Mouse (Mus musculus) hindbrain, embryonic 12.5 days (tissue): ENCODE measurements around the gene Mrpl33. TPM values are rescaled to one million over a fixed set of nuclear protein-coding genes. Genes with fewer than 3 reads are reported as not detected.

Experiments
- ATAC-seq: fragments of 200-750 bp; cut with Nextera tagmentation; 2 replicates; pipeline ENCODE4 v1.8.0; 2017; ENCODE audit warnings: moderate TSS enrichment; ENCODE audit not compliant: low FRiP score
- H3K27ac ChIP-seq: fragments of 300-500 bp; sonication (generic); 2 replicates; pipeline ENCODE4 v1.5.1; 2016; ENCODE audit warnings: mild to moderate bottlenecking
- H3K27me3 ChIP-seq: fragments of 300-500 bp; sonication (generic); 2 replicates; pipeline ENCODE4 v1.6.1; 2016; ENCODE audit warnings: mild to moderate bottlenecking
- H3K36me3 ChIP-seq: fragments of 300-500 bp; sonication (generic); 2 replicates; pipeline ENCODE4 v1.6.1; 2016; ENCODE audit warnings: mild to moderate bottlenecking
- H3K4me1 ChIP-seq: fragments of 300-500 bp; sonication (generic); 2 replicates; pipeline ENCODE4 v1.6.1; 2016
- H3K4me2 ChIP-seq: fragments of 300-500 bp; sonication (generic); replicated peaks from 2 replicates; pipeline ENCODE4 v1.6.1; 2016; ENCODE audit warnings: mild to moderate bottlenecking
- H3K4me3 ChIP-seq: fragments of 300-500 bp; sonication (generic); 2 replicates; pipeline ENCODE4 v1.5.1; 2016; ENCODE audit warnings: mild to moderate bottlenecking
- H3K9ac ChIP-seq: fragments of 300-500 bp; sonication (generic); 2 replicates; pipeline ENCODE4 v1.6.1; 2016; ENCODE audit warnings: mild to moderate bottlenecking, moderate library complexity
- H3K9me3 ChIP-seq: fragments of 300-500 bp; sonication (generic); replicated peaks from 2 replicates; pipeline ENCODE4 v1.6.1; 2016; ENCODE audit warnings: mild to moderate bottlenecking
- WGBS: fragments of 180-500 bp; shearing (Covaris S2); methylation state at CpG from one replicate; pipeline ENCODE4 v1.1.7; 2016; 5-methylcytosine and 5-hydroxymethylcytosine counted together
- polyA plus RNA-seq: library from polyadenylated mRNA; unstranded; fragments of >200 nt; fragmentation: Nextera tagmentation; extraction: Ambion mirVana; gene quantifications from 2 replicates; pipeline ENCODE4 v1.2.1, GENCODE M21; 2016

The Mrpl33 gene
- polyA plus RNA-seq, 1 experiment from 2014 or later, result 201 TPM

- 90% methylated on average over 6 of the region's 6 CpGs for WGBS
These were observed 49.8 kb downstream of the Mrpl33 start for GRCm38 (mm10) chr5:31646574-31646973.

DNA sequence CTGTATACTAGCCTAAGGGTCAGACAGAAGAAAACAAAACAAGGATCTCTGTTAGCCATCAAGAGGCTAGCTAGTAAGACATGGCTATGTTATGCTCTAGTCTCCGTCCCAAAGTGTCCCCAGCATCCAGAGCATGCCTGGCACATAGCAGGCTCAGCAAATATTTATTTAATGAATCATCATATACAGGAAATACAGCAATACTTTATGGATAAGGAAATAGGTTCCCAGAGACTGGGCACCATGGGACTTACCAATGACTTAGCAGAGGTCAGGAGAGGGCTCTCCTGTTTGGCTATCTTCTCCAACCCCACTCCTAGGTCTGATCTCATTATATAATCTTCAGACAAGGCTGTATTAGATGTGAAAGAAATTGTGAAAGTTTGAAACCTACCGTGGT is 50.6 kb downstream of the Mrpl33 start:
- H3K4me1 ChIP-seq, result no peaks in the 10 kb centered on the region
- no peak overlapping the region for H3K9ac ChIP-seq
- no peaks in the 10 kb centered on the region for H3K9me3 ChIP-seq
- H3K4me3 ChIP-seq, result no peak overlapping the region
- WGBS, result 91% methylated on average over 2 of the region's 2 CpGs
- no peaks in the 10 kb centered on the region for H3K27me3 ChIP-seq
- H3K36me3 ChIP-seq, result no peaks in the 10 kb centered on the region
- H3K27ac ChIP-seq, result no peak overlapping the region
- no peak overlapping the region for H3K4me2 ChIP-seq
- no peak for ATAC-seq

More at GRCm38 (mm10) chr5:31646574-31646973, 49.8 kb downstream of the Mrpl33 start:
- Histone ChIP-seq H3K4me1 (no peaks in the 10 kb centered on the region), H3K9me3 (no peaks in the 10 kb centered on the region), H3K36me3 (no peaks in the 10 kb centered on the region), H3K27ac (no peak overlapping the region), H3K4me2 (no peak overlapping the region), H3K9ac (no peak overlapping the region), H3K27me3 (no peaks in the 10 kb centered on the region), H3K4me3 (no peak overlapping the region)
- ATAC-seq, result no peak

GRCm38 (mm10) chr5:31650518-31651288 is 54.0 kb downstream of the Mrpl33 start:
- Histone ChIP-seq H3K4me1 (no peaks in the 10 kb centered on the region), H3K4me3 (no peak overlapping the region)

GRCm38 (mm10) chr5:31655688-31656190 is 59.0 kb downstream of the Mrpl33 start:
- no peaks in the 10 kb centered on the region for H3K36me3 ChIP-seq
- no peak overlapping the region for H3K4me3 ChIP-seq
- H3K4me1 ChIP-seq, result no peaks in the 10 kb centered on the region
- 0 out of 2 replicates have a peak, but pooled peaks cover 2% of the 10 kb centered on the region for H3K9me3 ChIP-seq
- no peak overlapping the region for H3K9ac ChIP-seq
- ATAC-seq, result no peak
- no peak overlapping the region for H3K4me2 ChIP-seq
- 83% methylated on average over 1 of the region's 1 CpGs for WGBS
- H3K27ac ChIP-seq, result no peak overlapping the region
- no peaks in the 10 kb centered on the region for H3K27me3 ChIP-seq

More at GRCm38 (mm10) chr5:31650518-31651288, 54.0 kb downstream of the Mrpl33 start:
- Histone ChIP-seq H3K9me3 (0 out of 2 replicates have a peak, but pooled peaks cover 2% of the 10 kb centered on the region), H3K36me3 (no peaks in the 10 kb centered on the region), H3K4me2 (no peak overlapping the region), H3K27ac (no peak overlapping the region), H3K27me3 (no peaks in the 10 kb centered on the region), H3K9ac (no peak overlapping the region)
- WGBS, result 92% methylated on average over 2 of the region's 2 CpGs
- ATAC-seq, result no peak

GRCm38 (mm10) chr5:31666176-31666575 is 69.4 kb downstream of the Mrpl33 start:
- no peak overlapping the region for H3K9ac ChIP-seq
- H3K36me3 ChIP-seq, result no peaks in the 10 kb centered on the region
- no peak for ATAC-seq
- H3K4me2 ChIP-seq, result no peak overlapping the region
- no peaks in the 10 kb centered on the region for H3K4me1 ChIP-seq
- H3K27ac ChIP-seq, result no peak overlapping the region
- WGBS, result 39% methylated on average over 1 of the region's 1 CpGs
- no peaks in the 10 kb centered on the region for H3K27me3 ChIP-seq
- no peak overlapping the region for H3K4me3 ChIP-seq
- no peaks in the 10 kb centered on the region for H3K9me3 ChIP-seq

DNA sequence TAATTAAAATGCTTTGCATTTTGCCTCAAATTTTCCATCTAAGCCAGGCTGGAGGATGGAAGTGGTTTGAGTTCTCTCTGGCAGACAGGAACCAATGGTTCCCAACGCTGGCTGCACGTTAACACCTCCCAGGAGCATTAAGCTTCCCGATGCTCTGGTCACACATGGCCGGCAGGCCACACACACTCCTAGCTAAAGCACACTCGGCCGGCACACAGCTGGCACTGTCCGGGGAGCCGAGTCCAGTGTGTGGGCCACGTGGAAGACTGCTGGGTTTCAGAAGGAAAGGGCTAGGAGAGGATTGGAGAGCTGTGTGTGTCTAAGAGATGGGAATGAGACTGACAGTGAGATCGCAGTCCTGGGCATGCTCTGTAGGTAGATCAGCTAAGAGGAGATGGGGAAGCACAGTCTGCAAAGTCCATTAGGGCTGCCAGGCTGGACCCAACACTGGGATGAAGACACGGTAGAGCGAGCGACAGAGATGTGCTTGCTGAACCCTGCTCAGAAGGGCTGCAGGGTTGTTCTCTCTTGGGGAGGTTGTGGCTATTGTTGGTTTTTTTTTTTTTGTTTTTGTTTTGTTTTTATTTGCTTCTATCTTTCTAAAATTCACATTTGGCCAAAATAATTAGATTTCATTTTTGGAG is 71.7 kb downstream of the Mrpl33 start:
- H3K27me3 ChIP-seq, result no peaks in the 10 kb centered on the region
- H3K27ac ChIP-seq, result no peak overlapping the region
- no peak overlapping the region for H3K9ac ChIP-seq

DNA sequence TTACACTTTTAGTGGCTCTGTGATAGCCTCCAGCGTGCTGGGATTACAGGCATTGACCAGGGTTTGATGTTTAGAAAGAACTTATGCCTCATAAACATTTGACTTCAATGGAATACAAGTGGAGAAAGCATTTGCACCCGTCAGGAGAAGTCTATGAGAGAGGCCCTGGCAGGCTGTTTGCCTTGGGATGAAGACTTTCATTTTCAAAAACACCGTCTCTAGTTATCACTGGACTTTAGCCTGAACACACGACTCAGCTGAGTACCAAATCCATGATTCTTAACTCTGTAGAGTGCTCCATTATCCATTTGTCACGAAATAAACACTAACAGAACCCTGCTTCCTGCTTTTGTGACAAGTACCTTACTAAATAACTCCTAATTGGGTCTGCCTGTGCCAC is 73.2 kb downstream of the Mrpl33 start:
- H3K27me3 ChIP-seq, result no peaks in the 10 kb centered on the region
- 73% methylated on average over 5 of the region's 5 CpGs for WGBS
- no peak overlapping the region for H3K9ac ChIP-seq
- H3K27ac ChIP-seq, result no peak overlapping the region
- H3K4me3 ChIP-seq, result no peak overlapping the region
- H3K4me1 ChIP-seq, result no peaks in the 10 kb centered on the region
- H3K4me2 ChIP-seq, result no peak overlapping the region
- no peaks in the 10 kb centered on the region for H3K9me3 ChIP-seq
- ATAC-seq, result no peak
- H3K36me3 ChIP-seq, result no peaks in the 10 kb centered on the region

More for the DNA sequence above, 71.7 kb downstream of the Mrpl33 start:
- 71% methylated on average over 13 of the region's 13 CpGs for WGBS
- Histone ChIP-seq H3K4me2 (no peak overlapping the region), H3K4me3 (no peak overlapping the region), H3K4me1 (no peaks in the 10 kb centered on the region), H3K36me3 (no peaks in the 10 kb centered on the region), H3K9me3 (no peaks in the 10 kb centered on the region)
- ATAC-seq, result no peak

GRCm38 (mm10) chr5:31671137-31671536 is 74.4 kb downstream of the Mrpl33 start:
- H3K4me2 ChIP-seq, result no peak overlapping the region
- no peak overlapping the region for H3K27ac ChIP-seq
- no peaks in the 10 kb centered on the region for H3K9me3 ChIP-seq
- no peaks in the 10 kb centered on the region for H3K4me1 ChIP-seq
- no peak overlapping the region for H3K4me3 ChIP-seq
- H3K36me3 ChIP-seq, result no peaks in the 10 kb centered on the region
- no peaks in the 10 kb centered on the region for H3K27me3 ChIP-seq
- H3K9ac ChIP-seq, result no peak overlapping the region
- no peak for ATAC-seq
- WGBS, result 71% methylated on average over 2 of the region's 2 CpGs

DNA sequence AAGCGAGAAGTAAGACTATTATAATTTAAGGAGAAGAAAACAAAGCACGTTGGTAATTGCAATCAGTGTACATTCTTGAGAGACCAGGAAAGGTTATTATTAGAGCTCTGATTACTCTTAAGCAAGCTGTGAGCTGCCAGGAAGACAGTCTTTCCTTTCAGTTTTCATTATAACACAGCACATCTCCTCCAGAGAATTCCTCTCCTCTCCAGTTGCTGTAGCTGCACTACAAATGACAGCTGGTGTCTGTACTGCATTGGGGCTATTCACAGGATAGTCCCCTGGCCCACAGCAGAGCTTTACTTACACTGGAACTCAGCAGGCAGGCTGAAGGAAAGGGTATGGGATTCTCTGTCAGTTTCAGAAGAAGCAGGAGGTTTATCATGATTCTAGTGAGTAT is 76.7 kb downstream of the Mrpl33 start:
- no peak overlapping the region for H3K4me3 ChIP-seq
- H3K27me3 ChIP-seq, result no peaks in the 10 kb centered on the region
- ATAC-seq, result no peak
- WGBS, result 82% methylated on average over 2 of the region's 2 CpGs
- H3K4me1 ChIP-seq, result no peaks in the 10 kb centered on the region
- no peaks in the 10 kb centered on the region for H3K36me3 ChIP-seq
- no peak overlapping the region for H3K4me2 ChIP-seq
- no peak overlapping the region for H3K27ac ChIP-seq
- H3K9me3 ChIP-seq, result no peaks in the 10 kb centered on the region
- H3K9ac ChIP-seq, result no peak overlapping the region

DNA sequence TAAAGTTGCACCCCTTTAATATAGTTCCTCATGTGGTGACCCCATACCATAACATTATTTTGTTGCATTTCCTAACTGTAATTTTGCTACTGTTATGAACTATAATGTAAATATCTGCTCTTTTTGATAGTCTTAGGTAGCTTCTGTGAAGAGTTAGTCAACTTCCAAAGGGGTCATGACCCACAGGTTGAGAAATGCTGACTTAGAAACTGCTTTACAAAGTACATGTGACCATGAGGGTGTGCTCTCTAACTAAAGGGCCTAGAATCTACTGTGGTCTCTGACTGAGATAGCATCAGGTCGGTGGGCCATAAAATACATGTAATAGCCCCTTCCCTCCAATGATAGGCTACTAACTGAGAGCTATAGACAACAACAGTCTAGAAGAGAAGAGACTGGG is 81.3 kb downstream of the Mrpl33 start:
- 92% methylated on average over 1 of the region's 1 CpGs for WGBS
- H3K9ac ChIP-seq, result no peak overlapping the region
- H3K27ac ChIP-seq, result no peak overlapping the region
- H3K27me3 ChIP-seq, result no peaks in the 10 kb centered on the region
- H3K9me3 ChIP-seq, result no peaks in the 10 kb centered on the region
- H3K36me3 ChIP-seq, result no peaks in the 10 kb centered on the region
- no peak overlapping the region for H3K4me3 ChIP-seq
- no peak for ATAC-seq
- H3K4me1 ChIP-seq, result no peaks in the 10 kb centered on the region
- H3K4me2 ChIP-seq, result no peak overlapping the region

- Histone ChIP-seq H3K4me2 (no peak overlapping the region), H3K27me3 (no peaks in the 10 kb centered on the region), H3K4me1 (no peaks in the 10 kb centered on the region), H3K36me3 (no peaks in the 10 kb centered on the region), H3K27ac (no peak overlapping the region), H3K9ac (no peak overlapping the region), H3K9me3 (no peaks in the 10 kb centered on the region), H3K4me3 (no peak overlapping the region)
- ATAC-seq, result no peak
- WGBS, result 84% methylated on average over 4 of the region's 4 CpGs
These were observed 83.4 kb downstream of the Mrpl33 start for GRCm38 (mm10) chr5:31680183-31680582.

DNA sequence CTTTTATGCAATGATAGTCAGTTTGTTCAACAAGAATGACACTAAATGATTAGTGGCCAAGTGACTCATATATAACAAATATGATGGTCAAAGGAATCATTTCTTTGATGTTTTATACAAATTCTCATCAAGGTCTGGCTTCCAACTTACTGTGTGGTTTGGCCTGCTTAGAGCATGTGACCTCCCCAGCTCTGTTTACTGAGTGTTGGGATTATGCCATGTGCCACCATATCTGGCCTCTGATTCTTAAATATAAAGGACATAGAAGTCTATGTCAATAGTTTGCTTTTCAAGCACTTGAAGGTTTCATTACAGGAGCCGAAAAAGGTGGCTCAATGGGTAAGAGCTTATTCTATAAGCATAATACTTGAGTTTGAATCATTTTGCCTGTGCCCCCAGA is 85.6 kb downstream of the Mrpl33 start:
- Histone ChIP-seq H3K36me3 (no peaks in the 10 kb centered on the region), H3K4me1 (no peaks in the 10 kb centered on the region), H3K27me3 (no peaks in the 10 kb centered on the region), H3K9ac (no peak overlapping the region), H3K4me2 (no peak overlapping the region), H3K9me3 (no peaks in the 10 kb centered on the region), H3K4me3 (no peak overlapping the region), H3K27ac (no peak overlapping the region)
- WGBS, result 91% methylated on average over 1 of the region's 1 CpGs
- no peak for ATAC-seq
